Mouse (Mus musculus) cerebellum, adult 2 months (tissue): Measurements from ENCODE around the gene Syt13.

ENCODE experiments used
- CTCF ChIP-seq: fragments of 200-500 bp; IDR thresholded peaks from 2 replicates; pipeline ENCODE4 v1.5.1; 2011; ENCODE audit warnings: low read depth, mild to moderate bottlenecking, control low read depth, low read length, moderate library complexity, borderline replicate concordance; ENCODE audit not compliant: insufficient read depth
- POLR2A ChIP-seq: fragments of 200-500 bp; IDR thresholded peaks from 2 replicates; pipeline ENCODE4 v1.6.1; 2011; ENCODE audit warnings: low read length, control low read depth, borderline replicate concordance; ENCODE audit not compliant: insufficient read depth

- TF ChIP-seq CTCF (no peak), POLR2A (no peak)
These were observed 56.2 kb downstream of the Syt13 start for GRCm38 (mm10) chr2:92971069-92971468.
